Mouse (Mus musculus) lung, embryonic 14.5 days (tissue): ENCODE measurements around the gene Cntnap2. TPM values are rescaled to one million over a fixed set of nuclear protein-coding genes. Genes with fewer than 3 reads are reported as not detected.
A peak's percentile ranks its signal among the peaks of the same experiment; 100 is the strongest.

ENCODE experiments used
- ATAC-seq: fragments of 200-750 bp; cut with Nextera tagmentation; 2 replicates; pipeline ENCODE4 v1.8.0; 2017; ENCODE audit warnings: mild to moderate bottlenecking, moderate TSS enrichment, moderate library complexity; ENCODE audit not compliant: insufficient read depth
- DNase-seq: peaks from one replicate; pipeline ENCODE4 v3.0.0-alpha.2; 2015
- H3K27ac ChIP-seq: fragments of 300-500 bp; sonication (generic); 2 replicates; pipeline ENCODE4 v1.5.1; 2014; ENCODE audit warnings: low read depth, mild to moderate bottlenecking, moderate library complexity
- H3K27me3 ChIP-seq: fragments of 300-500 bp; sonication (generic); 2 replicates; pipeline ENCODE4 v1.6.1; 2014; ENCODE audit warnings: low read length, control low read depth; ENCODE audit not compliant: insufficient read depth
- H3K36me3 ChIP-seq: fragments of 300-500 bp; sonication (generic); 2 replicates; pipeline ENCODE4 v1.6.1; 2014; ENCODE audit warnings: control low read depth; ENCODE audit not compliant: insufficient read depth
- H3K4me1 ChIP-seq: fragments of 300-500 bp; sonication (generic); 2 replicates; pipeline ENCODE4 v1.6.1; 2014; ENCODE audit warnings: antibody characterized with exemption, control low read depth; ENCODE audit not compliant: insufficient read depth
- H3K4me2 ChIP-seq: fragments of 300-500 bp; sonication (generic); 2 replicates; pipeline ENCODE4 v1.6.1; 2014; ENCODE audit warnings: mild to moderate bottlenecking
- H3K4me3 ChIP-seq: fragments of 300-500 bp; sonication (generic); 2 replicates; pipeline ENCODE4 v1.5.1; 2014; ENCODE audit warnings: low read depth, low read length
- H3K9ac ChIP-seq: fragments of 300-500 bp; sonication (generic); 2 replicates; pipeline ENCODE4 v1.6.1; 2014
- H3K9me3 ChIP-seq: fragments of 300-500 bp; sonication (generic); 2 replicates; pipeline ENCODE4 v1.6.1; 2016; ENCODE audit warnings: low read depth, low read length, control low read depth
- CTCF ChIP-seq: IDR thresholded peaks from 2 replicates; pipeline ENCODE4 v1.5.1; 2016; ENCODE audit warnings: antibody characterized with exemption, low read depth
- WGBS: fragments of 180-500 bp; shearing (Covaris S2); extraction: QIAGEN DNeasy Blood & Tissue Kit; methylation state at CpG from one replicate; pipeline ENCODE4 v1.1.7; 2014; 5-methylcytosine and 5-hydroxymethylcytosine counted together
- polyA plus RNA-seq: library from polyadenylated mRNA; unstranded; fragments of >200 nt; fragmentation: Nextera tagmentation; extraction: Ambion mirVana; gene quantifications from 2 replicates; pipeline ENCODE4 v1.2.1, GENCODE M21; 2014

Cntnap2 gene
- polyA plus RNA-seq, 1 experiment from 2014 or later, result 1.0 TPM

DNA sequence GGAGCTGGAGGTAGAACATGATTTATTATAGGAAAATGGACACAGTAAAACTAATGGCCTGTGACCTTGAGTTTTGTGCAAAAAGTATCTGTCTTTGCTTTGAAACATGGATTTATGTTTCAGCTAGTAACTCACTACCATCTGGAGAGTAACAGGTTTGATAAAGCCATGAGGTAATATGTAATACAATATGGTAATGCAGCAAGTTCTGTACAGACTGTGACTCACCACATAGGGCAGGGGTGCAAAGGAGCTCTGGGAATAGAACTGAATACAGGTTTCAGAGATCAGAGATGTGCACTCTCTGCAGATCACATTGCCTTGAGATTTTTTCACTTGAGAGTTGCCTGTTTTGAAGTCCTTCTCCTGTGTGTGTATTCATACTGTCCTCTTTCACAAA, 1689.3 kb downstream of the Cntnap2 start:
- no peak overlapping the region for H3K27ac ChIP-seq
- no peak overlapping the region for H3K4me3 ChIP-seq
- DNase-seq (no peak), ATAC-seq (no peak)
- no peak overlapping the region for H3K4me2 ChIP-seq
- no peak overlapping the region for H3K9ac ChIP-seq
- H3K27me3 ChIP-seq, result no peaks in the 10 kb centered on the region
- H3K36me3 ChIP-seq, result no peaks in the 10 kb centered on the region
- no peaks in the 10 kb centered on the region for H3K9me3 ChIP-seq
- no peaks in the 10 kb centered on the region for H3K4me1 ChIP-seq
- no peak for TF ChIP-seq CTCF

DNA sequence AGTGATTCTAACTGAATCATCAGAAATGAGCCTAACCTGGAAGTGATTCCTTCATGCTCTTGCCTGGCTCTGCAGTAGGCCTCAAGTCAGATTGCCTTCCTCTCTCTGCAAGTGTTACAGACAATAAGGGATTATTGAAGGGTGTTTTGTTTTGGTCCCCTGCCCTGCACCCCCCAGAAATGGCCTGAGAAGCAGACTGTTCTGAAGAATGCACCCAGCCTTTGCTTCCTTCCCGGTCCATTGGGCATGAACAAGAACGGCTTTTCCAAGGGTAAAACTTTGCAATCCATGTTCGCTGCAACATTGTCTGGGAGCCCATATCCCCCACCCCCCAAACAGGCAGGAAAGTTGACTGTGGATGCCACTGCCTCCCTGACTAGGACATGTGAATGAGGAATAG, 1704.3 kb downstream of the Cntnap2 start:
- no peak for DNase-seq
- H3K27ac ChIP-seq, result no peak overlapping the region
- 84% methylated on average over 3 of the region's 3 CpGs for WGBS
- no peaks in the 10 kb centered on the region for H3K4me1 ChIP-seq
- H3K9me3 ChIP-seq, result no peaks in the 10 kb centered on the region
- ATAC-seq, result no peak
- no peak for TF ChIP-seq CTCF
- H3K36me3 ChIP-seq, result no peaks in the 10 kb centered on the region
- H3K27me3 ChIP-seq, result no peaks in the 10 kb centered on the region
- no peak overlapping the region for H3K4me2 ChIP-seq
- no peak overlapping the region for H3K9ac ChIP-seq
- no peak overlapping the region for H3K4me3 ChIP-seq

DNA sequence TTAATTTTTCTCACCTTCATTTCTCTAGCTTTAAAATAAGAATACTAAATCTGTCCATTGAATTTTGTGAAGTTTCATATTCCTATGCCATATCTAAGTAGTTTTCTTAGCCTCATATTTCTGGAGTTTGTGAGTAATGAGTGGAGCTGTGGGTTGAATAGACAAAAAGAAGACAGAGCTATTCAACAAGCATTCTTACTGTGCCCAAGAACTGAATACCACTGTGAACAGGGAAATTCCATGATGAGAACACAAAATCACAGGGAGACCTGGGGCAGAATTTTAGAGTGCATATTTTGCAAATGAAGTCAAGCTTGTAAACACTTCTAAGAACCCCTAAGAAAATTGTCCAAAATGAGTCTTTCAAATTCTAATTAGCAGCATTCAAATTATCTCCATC, 1715.4 kb downstream of the Cntnap2 start:
- Histone ChIP-seq H3K4me3 (no peak overlapping the region), H3K27ac (no peak overlapping the region), H3K36me3 (no peaks in the 10 kb centered on the region), H3K4me2 (no peak overlapping the region), H3K4me1 (no peaks in the 10 kb centered on the region), H3K9ac (no peak overlapping the region), H3K9me3 (no peaks in the 10 kb centered on the region), H3K27me3 (no peaks in the 10 kb centered on the region)
- DNase-seq, result no peak
- no peak for TF ChIP-seq CTCF
- no peak for ATAC-seq

DNA sequence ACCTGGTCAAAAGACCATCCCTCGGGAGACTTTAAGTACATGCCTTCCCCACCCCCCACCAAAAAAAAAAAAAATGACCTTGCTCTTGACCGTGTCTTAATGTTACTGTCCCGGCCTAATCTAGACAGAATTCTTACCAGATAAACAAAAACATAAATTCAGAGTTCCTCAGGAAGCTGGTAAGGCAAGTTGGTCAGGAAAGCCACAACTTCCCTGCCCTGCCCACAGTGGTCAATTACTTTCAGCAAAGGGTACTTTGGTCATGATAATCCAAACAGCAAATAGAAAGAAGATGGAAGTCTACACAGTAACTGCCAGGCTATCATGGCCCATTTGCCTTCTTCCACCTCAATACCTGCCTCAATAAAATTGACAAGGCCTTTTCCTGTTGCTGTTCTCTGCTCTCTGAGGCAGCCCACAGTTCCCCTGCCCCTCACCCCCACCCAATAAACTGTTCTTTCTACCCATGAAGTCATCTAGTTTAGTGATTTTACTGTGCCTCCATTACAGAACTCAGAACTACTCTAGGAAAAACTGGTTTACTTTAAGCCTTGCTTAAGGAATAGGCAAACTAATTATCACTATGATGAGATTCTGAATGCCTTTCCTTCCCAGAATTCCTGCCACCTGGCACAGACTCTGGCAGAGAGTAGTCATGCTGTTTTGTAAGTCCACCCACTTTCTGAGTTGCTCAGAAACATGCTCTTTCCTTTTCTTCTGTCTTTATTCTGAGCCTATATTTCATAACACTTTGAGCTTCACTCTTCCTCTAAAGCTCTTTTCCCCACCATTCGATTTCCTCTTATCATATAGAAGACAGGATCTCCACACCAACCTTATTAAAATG, 1743.3 kb downstream of the Cntnap2 start:
- H3K27me3 ChIP-seq, result no peaks in the 10 kb centered on the region
- no peaks in the 10 kb centered on the region for H3K36me3 ChIP-seq
- H3K9me3 ChIP-seq, result no peaks in the 10 kb centered on the region
- H3K4me2 ChIP-seq, result no peak overlapping the region
- ATAC-seq, result no peak
- no peak for TF ChIP-seq CTCF
- no peak for DNase-seq
- no peak overlapping the region for H3K27ac ChIP-seq
- H3K4me1 ChIP-seq, result no peaks in the 10 kb centered on the region
- H3K9ac ChIP-seq, result no peak overlapping the region
- 60% methylated on average over 4 of the region's 4 CpGs for WGBS
- H3K4me3 ChIP-seq, result no peak overlapping the region

DNA sequence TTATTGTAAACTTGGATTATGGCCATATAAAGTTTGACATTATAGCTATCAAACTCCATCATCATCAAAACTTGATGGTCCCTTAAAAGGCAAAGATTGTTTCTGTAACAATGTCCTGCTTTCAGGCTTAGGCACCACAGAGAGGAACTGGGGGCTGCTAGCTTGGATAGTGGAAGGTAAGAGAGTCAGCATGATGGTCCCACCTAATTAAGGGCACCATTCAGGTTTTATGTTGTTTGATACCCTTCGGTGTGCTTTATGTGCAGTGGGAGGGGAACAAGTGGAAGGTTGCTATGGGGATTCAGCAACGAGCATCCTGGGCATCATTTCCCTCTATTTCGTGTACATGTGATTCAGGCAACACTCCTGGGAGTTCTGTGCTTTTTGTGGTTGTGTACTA, 1797.5 kb downstream of the Cntnap2 start:
- Histone ChIP-seq H3K9ac (no peak overlapping the region), H3K4me1 (no peaks in the 10 kb centered on the region), H3K4me2 (no peak overlapping the region), H3K36me3 (no peaks in the 10 kb centered on the region), H3K27ac (no peak overlapping the region), H3K27me3 (no peaks in the 10 kb centered on the region), H3K4me3 (no peak overlapping the region), H3K9me3 (no peaks in the 10 kb centered on the region)
- no peak for TF ChIP-seq CTCF
- 79% methylated on average over 3 of the region's 3 CpGs for WGBS
- ATAC-seq (no peak), DNase-seq (no peak)

DNA sequence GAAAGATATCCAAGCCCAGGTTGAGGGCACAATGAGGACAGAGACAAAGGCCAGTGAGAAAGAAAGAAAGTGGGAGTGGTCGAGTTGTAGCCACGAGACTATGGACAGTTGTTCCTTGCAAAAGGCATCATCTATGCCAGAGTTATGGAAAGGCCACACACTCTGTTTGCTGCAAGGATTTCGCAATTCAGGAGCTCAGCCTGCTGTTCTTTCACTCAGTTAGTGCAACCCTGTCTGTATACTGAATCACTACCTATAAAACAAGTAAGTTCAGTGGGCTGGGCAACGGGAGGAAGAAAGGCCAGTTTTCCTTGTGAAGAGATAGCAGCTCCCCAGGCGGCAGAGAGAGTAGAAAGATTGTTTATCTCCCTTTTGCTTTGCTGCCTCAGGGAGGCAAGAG, 1801.9 kb downstream of the Cntnap2 start:
- Histone ChIP-seq H3K27ac (no peak overlapping the region), H3K4me3 (no peak overlapping the region), H3K36me3 (no peaks in the 10 kb centered on the region), H3K9ac (no peak overlapping the region), H3K9me3 (no peaks in the 10 kb centered on the region), H3K4me1 (no peaks in the 10 kb centered on the region), H3K27me3 (no peaks in the 10 kb centered on the region), H3K4me2 (no peak overlapping the region)
- TF ChIP-seq CTCF, result no peak
- WGBS, result 13% methylated on average over 5 of the region's 5 CpGs
- ATAC-seq (peak; percentile 62; the same call in 1 of the 2 replicates), DNase-seq (peak; percentile 13)

DNA sequence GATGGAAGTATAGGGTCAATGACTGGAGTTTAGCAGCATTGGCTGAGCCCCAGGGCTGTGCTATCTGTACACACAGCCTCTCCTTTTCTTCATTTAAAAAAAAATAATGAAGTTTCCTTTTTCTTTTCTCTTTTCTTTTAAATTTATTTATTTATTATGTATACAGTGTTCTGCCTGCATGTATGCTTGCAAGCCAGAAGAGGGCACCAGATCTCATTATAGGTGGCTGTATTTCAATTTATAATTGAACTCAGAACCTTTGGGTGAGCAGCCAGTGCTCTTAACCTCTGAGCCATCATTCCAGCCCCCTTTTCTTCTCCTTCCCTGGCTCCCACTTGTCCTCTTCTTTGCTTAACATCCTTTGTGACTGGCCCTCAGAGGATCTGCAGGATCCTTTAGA, 1807.2 kb downstream of the Cntnap2 start:
- no peaks in the 10 kb centered on the region for H3K9me3 ChIP-seq
- H3K36me3 ChIP-seq, result no peaks in the 10 kb centered on the region
- no peak for DNase-seq
- no peak overlapping the region for H3K4me2 ChIP-seq
- no peak overlapping the region for H3K4me3 ChIP-seq
- H3K9ac ChIP-seq, result no peak overlapping the region
- H3K27ac ChIP-seq, result no peak overlapping the region
- TF ChIP-seq CTCF, result peak; percentile 32; the same call in 1 of the 2 replicates
- H3K27me3 ChIP-seq, result no peaks in the 10 kb centered on the region
- no peaks in the 10 kb centered on the region for H3K4me1 ChIP-seq
- no peak for ATAC-seq
